Mouse (Mus musculus) thymus, adult 2 months (tissue): ENCODE data around the gene Stmnd1. TPM values are rescaled to one million over a fixed set of nuclear protein-coding genes. Genes with fewer than 3 reads are reported as not detected.

Source experiments
- DNase-seq: peaks from one replicate; pipeline ENCODE4 v3.0.0; 2021
- H3K27ac ChIP-seq: fragments of 200-500 bp; 2 replicates; pipeline ENCODE4 v1.5.1; 2012; ENCODE audit warnings: low read length, control low read depth; ENCODE audit not compliant: control insufficient read depth, insufficient read depth
- H3K27me3 ChIP-seq: fragments of 200-500 bp; 2 replicates; pipeline ENCODE4 v1.6.1; 2012; ENCODE audit warnings: mild to moderate bottlenecking, low read length, moderate library complexity, mixed read lengths; ENCODE audit not compliant: control insufficient read depth, insufficient read depth
- H3K36me3 ChIP-seq: fragments of 200-500 bp; 2 replicates; pipeline ENCODE4 v1.6.1; 2012; ENCODE audit warnings: mild to moderate bottlenecking, low read length, moderate library complexity; ENCODE audit not compliant: control insufficient read depth, insufficient read depth
- H3K4me1 ChIP-seq: fragments of 200-500 bp; replicated peaks from 2 replicates; pipeline ENCODE4 v1.6.1; 2012; ENCODE audit warnings: low read length; ENCODE audit not compliant: control insufficient read depth, insufficient read depth
- H3K4me3 ChIP-seq: fragments of 200-500 bp; 2 replicates; pipeline ENCODE4 v1.5.1; 2012; ENCODE audit warnings: mild to moderate bottlenecking, low read length, control low read depth, moderate library complexity; ENCODE audit not compliant: control insufficient read depth, insufficient read depth
- CTCF ChIP-seq: fragments of 200-500 bp; IDR thresholded peaks from 2 replicates; pipeline ENCODE4 v1.5.1; 2012; ENCODE audit warnings: mild to moderate bottlenecking, control low read depth, low read length, moderate library complexity, borderline replicate concordance; ENCODE audit not compliant: control insufficient read depth, poor library complexity, insufficient read depth; ENCODE audit errors: extremely low read depth
- POLR2A ChIP-seq: fragments of 200-500 bp; IDR thresholded peaks from 2 replicates; pipeline ENCODE4 v1.6.1; 2012; ENCODE audit warnings: mild to moderate bottlenecking, low read length, control low read depth, moderate library complexity; ENCODE audit not compliant: control insufficient read depth, poor library complexity, insufficient read depth; ENCODE audit errors: extremely low read depth
- WGBS: fragments of 180-500 bp; shearing (Covaris S2); methylation state at CpG from one replicate; pipeline ENCODE4 v1.1.7; 2018; 5-methylcytosine and 5-hydroxymethylcytosine counted together
- polyA plus RNA-seq: library from polyadenylated mRNA; depleted of rRNA; stranded (reverse); fragments of >200 nt; gene quantifications from 2 replicates; pipeline ENCODE4 v1.2.3, GENCODE M21; 2012; rRNA removed

The Stmnd1 gene
- polyA plus RNA-seq, 1 experiment = not detected

GRCm38 (mm10) chr13:46343226-46343625 is 69.7 kb downstream of the Stmnd1 start:
- H3K4me3 ChIP-seq = no peak overlapping the region
- 96% methylated on average over 7 of the region's 7 CpGs for WGBS
- no peaks in the 10 kb centered on the region for H3K27me3 ChIP-seq
- DNase-seq = no peak
- H3K27ac ChIP-seq = no peak overlapping the region
- no peaks in the 10 kb centered on the region for H3K36me3 ChIP-seq
- TF ChIP-seq POLR2A (no peak), CTCF (no peak)
- peaks cover 18% of the 10 kb centered on the region for H3K4me1 ChIP-seq

- Histone ChIP-seq H3K27ac (no peak overlapping the region), H3K4me3 (no peak overlapping the region), H3K27me3 (no peaks in the 10 kb centered on the region), H3K4me1 (peaks cover 9% of the 10 kb centered on the region), H3K36me3 (no peaks in the 10 kb centered on the region)
- no peak for DNase-seq
- 93% methylated on average over 10 of the region's 10 CpGs for WGBS
- TF ChIP-seq POLR2A = no peak
- no peak for TF ChIP-seq CTCF
These were observed 73.5 kb downstream of the Stmnd1 start for GRCm38 (mm10) chr13:46346830-46347512.

- WGBS = 100% methylated on average over 3 of the region's 3 CpGs
- no peaks in the 10 kb centered on the region for H3K36me3 ChIP-seq
- DNase-seq = no peak
- H3K27me3 ChIP-seq = no peaks in the 10 kb centered on the region
- no peak overlapping the region for H3K27ac ChIP-seq
- no peak for TF ChIP-seq POLR2A
- no peak for TF ChIP-seq CTCF
- H3K4me1 ChIP-seq = peaks cover 5% of the 10 kb centered on the region
- H3K4me3 ChIP-seq = no peak overlapping the region
These were observed 76.1 kb downstream of the Stmnd1 start for GRCm38 (mm10) chr13:46349664-46350063.

Other genes starting within 250 kb of the Stmnd1 start
- gene Rbm24, start 144.7 kb downstream of the Stmnd1 start, polyA plus RNA-seq = 21.0 and 52.4 TPM in 2 replicates
- 2.8 and 12.9 TPM in 2 replicates for gene Cap2, start 228.1 kb downstream of the Stmnd1 start, polyA plus RNA-seq